Mouse (Mus musculus) spleen, embryonic (tissue): ENCODE data around the gene Acrbp.
"Not testable (repeated sequence)": the region's sequence is repeated elsewhere in the genome, so short reads cannot be mapped to it uniquely, and the experiment has no call there.

ENCODE experiments used
- CTCF ChIA-PET: fragments of 350-600 bp; sonication (Branson Sonifier 250); formaldehyde crosslinking; loops from one replicate; lab custom pipeline; 2022; lab: Charles Lee

Gene Acrbp

GRCm38 (mm10) chr6:125049678-125050077 lies at the start of gene Acrbp:
Gene Acrbp (plus strand): TSS chr6:125049689.
- CTCF ChIA-PET: interaction anchor here (1.2 kb wide), 1 partner anchor 35 kb away, joined by 8 read pairs; no protein-coding TSS in a partner anchor

DNA sequence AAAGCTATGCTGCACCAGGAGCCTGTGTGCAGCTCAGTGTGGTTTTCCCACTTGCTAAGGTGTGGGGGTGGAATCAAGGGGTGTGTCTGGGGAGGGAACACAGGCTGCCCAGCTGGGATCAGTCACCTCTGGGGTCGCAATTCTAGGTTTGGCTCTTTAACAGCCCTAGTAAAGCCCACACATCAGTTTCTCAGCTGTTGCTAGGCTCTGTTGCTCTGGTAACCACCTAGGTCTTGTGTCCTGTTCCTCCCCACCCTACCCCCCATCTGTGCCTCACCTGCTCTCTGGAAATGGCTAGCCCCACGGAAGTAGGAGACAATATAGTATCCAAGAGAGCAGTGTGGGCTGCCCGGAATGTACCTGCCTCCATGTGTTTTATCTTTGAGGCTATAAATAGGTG lies 45.8 kb upstream of the Acrbp start:
- CTCF ChIA-PET: interaction anchor here (0.6 kb wide), 1 partner anchor 31 kb away, joined by 5 read pairs; no protein-coding TSS in a partner anchor

DNA sequence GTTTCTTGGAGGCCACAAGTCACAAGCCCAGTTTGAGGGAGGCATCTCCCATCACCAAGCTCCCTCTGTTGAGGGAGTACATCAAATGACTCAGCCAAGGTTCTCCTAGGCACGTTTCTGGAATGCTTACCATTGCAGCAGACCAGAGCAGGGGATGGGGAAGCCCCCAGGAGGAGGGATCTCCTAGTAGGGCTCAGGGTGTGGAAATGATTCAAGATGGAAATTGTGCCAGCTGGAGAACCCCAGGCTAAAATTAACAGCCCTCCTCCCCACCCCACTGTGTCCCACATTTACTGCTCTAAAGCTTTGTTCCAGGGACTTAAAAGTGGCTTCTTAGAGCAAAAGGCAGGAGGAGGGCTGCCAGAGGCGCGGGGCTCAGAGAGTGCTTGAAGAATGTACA lies 44.4 kb upstream of the Acrbp start:
- CTCF ChIA-PET: no interaction called here

DNA sequence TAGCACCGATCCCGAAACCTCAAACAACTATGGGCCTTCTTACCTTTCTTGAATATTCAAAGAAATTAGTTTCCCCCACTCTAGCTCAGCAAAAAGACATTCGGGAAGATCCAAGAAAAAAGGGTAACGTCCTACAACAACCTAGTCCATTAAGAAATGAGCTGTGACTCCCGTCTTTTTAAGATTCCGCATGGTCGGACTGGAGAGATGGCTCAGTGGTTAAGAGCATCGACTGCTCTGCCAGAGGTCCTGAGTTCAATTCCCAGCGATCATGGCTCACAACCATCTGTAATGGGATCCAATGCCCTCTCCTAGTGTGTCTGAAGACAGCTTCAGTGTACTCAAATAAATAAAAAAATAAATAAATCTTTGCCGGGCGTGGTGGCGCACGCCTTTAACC lies 41.4 kb upstream of the Acrbp start:
- CTCF ChIA-PET: interaction anchor here (0.7 kb wide), 1 partner anchor 11 kb away, joined by 4 read pairs; the partner anchor contains the start of gene Pianp

DNA sequence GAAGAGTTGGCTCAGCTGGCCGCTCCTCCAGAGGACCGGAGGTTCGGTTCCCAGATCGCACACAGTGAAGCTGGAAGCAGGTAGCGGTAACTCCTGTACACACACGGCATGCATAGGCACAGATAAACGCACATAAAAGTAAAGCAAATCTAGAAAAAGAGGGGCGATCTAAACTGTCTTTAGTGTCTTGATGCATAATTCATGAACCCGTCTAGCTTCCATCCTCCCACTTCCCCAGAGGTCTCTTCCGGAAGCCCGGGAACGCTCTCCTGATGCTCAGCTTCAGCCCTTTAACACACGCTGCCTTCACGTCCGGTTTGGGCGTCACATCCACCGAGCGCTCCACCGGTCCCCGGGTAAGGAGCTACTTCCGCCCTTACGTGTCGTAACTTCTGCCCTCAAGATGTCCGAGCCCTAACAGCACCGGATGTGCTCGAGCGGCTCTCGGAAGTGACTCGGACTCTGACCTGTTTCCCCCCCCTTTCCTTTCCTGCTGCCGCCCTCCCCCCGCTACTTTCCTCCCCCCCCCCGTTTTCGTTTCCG lies 40.8 kb upstream of the Acrbp start:
- CTCF ChIA-PET: interaction anchor here (0.6 to 0.7 kb wide), 2 partner anchors 12 to 77 kb away, joined by 3 read pairs; partner anchors contain the start of gene Pianp

GRCm38 (mm10) chr6:125009129-125009180 lies 40.5 kb upstream of the Acrbp start, which contains the start of gene Zfp384:
Gene Zfp384 (plus strand): TSS chr6:125009145.
- CTCF ChIA-PET: interaction anchor here (0.6 to 0.7 kb wide), 2 partner anchors 12 to 77 kb away, joined by 3 read pairs; partner anchors contain the start of gene Pianp

DNA sequence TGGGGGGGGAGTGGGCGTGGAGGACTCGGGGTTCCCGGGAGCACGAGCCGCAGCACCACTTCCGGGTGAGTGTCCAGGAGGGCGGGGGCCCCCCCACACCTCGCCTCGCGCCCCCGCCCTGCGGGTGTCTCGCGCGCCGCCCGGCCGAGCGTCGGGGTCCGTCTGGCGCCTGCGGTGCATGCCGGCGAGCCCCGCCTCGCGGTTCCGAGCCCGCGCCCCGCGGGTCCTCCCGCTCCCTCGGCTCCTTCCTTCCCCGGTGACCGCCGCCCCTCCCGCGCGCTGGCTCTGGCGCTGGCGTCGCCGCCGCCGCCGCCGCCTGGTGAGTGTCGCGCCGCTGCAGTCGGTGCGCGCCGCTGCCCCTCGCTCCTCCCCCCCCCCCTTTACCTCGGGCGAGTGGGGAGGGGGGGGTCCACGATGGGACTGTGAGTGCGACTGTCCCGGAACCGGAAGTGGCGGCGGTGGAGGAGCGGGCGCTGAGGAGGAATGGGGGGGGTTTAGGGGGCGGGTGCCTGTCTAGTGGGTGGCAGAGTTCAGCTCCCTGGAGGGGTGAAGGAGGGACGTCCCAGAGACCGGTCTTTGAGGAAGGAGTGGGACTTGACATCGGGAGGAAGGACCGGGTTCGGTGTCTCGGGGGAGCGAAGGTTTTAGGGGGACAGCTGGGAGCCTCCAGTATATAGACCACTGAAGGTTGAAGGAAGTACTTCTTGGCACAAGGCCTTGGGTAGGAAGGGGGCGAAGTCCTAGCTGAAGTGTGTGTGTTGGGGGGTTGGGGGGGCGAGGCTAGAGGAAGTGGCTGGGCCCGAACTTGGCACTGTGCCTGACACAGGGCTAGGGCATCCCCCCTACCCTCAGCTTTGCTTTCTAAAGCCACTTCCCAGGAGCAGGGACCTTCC lies 40.1 kb upstream of the Acrbp start:
- CTCF ChIA-PET: interaction anchor here (0.5 to 0.7 kb wide), 6 partner anchors 13 to 266 kb away, joined by 3 to 5 read pairs (median 3); partner anchors contain the start of gene Pianp

GRCm38 (mm10) chr6:125017682-125018081 lies 31.8 kb upstream of the Acrbp start:
- CTCF ChIA-PET: no interaction called here

DNA sequence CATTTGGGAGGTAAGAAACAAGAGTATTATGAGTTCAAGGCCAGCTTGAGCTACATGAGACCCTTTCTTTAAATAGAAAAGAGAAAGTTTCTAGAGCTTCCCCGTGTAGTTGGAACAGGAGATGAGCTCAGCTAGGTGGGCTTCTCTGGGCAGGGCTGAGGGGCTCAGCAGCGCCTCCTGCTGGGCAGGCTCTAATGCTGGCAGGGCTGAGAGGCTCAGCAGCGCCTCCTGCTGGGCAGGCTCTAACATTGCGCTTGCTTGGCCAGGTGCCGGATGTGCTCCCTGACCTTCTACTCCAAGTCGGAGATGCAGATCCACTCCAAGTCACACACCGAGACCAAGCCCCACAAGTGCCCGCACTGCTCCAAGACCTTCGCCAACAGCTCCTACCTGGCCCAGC lies 19.0 kb upstream of the Acrbp start:
- CTCF ChIA-PET: not testable (repeated sequence)

- CTCF ChIA-PET: no interaction called here
Observed at GRCm38 (mm10) chr6:125031604-125032003, 17.9 kb upstream of the Acrbp start.

DNA sequence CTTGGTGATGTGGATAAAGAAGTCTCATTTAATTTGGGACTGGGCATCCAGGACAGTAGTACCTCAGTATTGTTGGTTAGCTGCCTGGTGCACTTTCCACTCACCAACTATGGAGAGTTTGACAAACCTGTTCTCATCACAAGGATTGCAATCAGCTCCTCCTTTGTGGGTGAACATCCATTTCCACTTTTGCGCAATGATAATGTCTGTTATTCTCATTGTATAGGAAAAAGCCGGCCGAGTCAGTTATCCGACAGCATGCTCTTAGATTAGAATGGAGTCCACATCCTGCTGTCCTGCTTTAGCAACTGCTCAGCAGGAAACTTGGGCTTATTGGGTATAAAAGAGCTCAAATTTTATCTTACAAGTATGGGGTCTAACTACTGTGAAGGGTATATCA lies 10.8 kb upstream of the Acrbp start:
- CTCF ChIA-PET: interaction anchor here (1.0 kb wide), 1 partner anchor 42 kb away, joined by 3 read pairs; the partner anchor contains the start of gene Pianp

DNA sequence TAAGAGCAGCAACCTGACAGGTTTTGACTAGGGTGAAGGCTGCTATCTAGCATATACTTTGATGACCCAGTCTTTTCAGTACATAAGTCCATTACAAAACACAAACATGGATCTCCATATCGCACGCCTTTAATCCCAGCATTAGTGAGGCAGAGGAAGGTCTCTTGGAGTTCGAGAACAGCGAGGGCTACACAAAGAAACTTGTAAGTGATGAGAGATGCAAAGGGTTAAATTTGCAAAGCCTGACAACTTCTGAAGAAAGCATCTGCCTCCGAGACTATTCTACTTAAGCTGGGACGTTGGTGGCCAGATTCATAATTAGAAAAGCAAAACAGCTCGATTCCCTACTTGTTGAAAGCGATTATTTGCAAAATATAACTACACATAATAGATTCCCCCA lies 10.4 kb upstream of the Acrbp start:
- CTCF ChIA-PET: interaction anchor here (1.0 kb wide), 1 partner anchor 43 kb away, joined by 3 read pairs; the partner anchor contains the start of gene Pianp

GRCm38 (mm10) chr6:125039533-125040153 lies 9.8 kb upstream of the Acrbp start, which contains the start of gene Ing4:
Gene Ing4 (plus strand): TSS chr6:125039760.
- CTCF ChIA-PET: no interaction called here

- CTCF ChIA-PET: no interaction called here
Observed at GRCm38 (mm10) chr6:125040221-125040620, 9.3 kb upstream of the Acrbp start.

DNA sequence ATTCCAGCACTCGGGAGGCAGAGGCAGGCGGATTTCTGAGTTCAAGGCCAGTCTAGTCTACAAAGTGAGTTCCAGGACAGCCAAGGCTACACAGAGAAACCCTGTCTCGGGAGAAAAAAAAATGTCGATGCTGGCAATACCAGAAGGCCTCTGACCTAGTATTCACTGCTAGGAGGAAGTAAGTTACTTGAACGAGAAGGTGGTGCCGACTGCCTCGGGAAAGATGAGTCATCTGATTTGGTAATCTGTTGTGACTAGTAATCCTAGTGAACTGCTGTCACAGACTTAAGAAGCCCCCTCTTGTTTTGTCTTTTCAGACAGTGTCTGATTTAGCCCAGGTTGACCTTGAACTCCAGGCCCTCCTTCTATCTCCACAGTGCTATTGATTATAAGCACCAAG lies 8.4 kb upstream of the Acrbp start:
- CTCF ChIA-PET: no interaction called here

GRCm38 (mm10) chr6:125042081-125042480 lies 7.4 kb upstream of the Acrbp start:
- CTCF ChIA-PET: no interaction called here

GRCm38 (mm10) chr6:125046691-125047090 lies 2.8 kb upstream of the Acrbp start:
- CTCF ChIA-PET: interaction anchor here (0.5 to 1.8 kb wide), 4 partner anchors 37 to 199 kb away, joined by 3 to 5 read pairs (median 4); no protein-coding TSS in a partner anchor

DNA sequence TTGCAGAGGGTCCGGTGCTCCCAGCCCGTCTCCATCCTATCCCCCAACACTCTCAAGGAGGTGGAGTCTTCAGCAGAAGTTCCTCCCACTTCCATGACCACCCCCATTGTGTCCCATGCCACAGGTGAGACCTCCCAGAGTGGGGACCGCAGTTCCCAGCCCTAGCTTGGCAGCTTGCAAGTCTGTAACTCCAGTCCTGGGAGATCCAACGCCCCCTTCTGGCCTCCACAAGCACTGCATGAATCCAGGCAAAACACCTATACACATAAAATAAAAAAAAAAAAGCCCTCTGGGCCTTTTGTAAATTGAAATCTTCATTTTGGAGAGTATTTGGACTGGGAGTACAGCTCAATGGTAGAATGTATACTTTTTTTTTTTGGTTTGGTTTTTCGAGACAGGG lies 1.7 kb downstream of the Acrbp start:
- CTCF ChIA-PET: interaction anchor here (0.6 to 0.7 kb wide), 2 partner anchors 126 to 139 kb away, joined by 3 to 11 read pairs; no protein-coding TSS in a partner anchor

- CTCF ChIA-PET: no interaction called here
Observed at GRCm38 (mm10) chr6:125061493-125061892, 12.0 kb downstream of the Acrbp start.

DNA sequence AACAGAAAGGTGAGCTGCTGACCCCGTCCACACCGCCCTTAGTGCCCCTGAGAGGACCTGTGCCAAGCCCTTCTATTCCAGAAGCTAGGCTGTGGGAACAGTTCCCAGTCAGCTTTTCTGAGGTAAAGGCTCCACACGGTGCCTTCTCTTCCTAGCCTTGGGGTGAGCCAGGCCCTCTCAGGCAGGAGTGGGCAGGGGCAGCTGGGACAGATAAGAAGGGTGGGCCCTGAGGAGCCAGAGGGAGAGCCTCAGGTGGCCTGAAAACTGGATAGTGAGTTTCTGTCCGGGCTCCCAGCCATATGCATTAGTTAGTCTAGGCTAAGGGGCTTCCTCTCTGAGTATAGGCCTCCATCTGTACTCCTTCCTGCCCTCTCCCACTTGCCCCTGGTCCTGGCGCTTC lies 13.0 kb downstream of the Acrbp start:
- CTCF ChIA-PET: no interaction called here

- CTCF ChIA-PET: interaction anchor here (0.7 kb wide), 1 partner anchor 455 kb away, joined by 8 read pairs; no protein-coding TSS in a partner anchor
Observed at GRCm38 (mm10) chr6:125063906-125064305, 14.4 kb downstream of the Acrbp start.

DNA sequence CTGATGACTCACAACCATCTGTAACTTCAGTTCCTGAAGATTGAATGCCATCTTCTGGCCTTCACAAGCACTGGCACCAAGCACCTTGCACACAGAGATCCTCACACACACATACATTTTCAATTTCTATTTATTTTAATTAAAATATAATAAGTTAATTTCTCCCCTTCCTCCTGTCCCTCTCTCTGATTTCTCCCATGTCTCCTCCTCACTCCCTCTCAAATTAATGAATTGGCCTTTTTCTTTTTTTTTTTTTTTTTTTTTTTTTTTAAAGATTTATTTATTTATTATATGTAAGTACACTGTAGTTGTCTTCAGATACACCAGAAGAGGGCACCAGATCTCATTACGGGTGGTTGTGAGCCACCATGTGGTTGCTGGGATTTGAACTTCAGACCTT lies 15.7 kb downstream of the Acrbp start:
- CTCF ChIA-PET: interaction anchor here (0.6 kb wide), 1 partner anchor 11 kb away, joined by 5 read pairs; no protein-coding TSS in a partner anchor
